28 mouse cellular contexts compared by ENCODE assay signal in the genomic region with DNA sequence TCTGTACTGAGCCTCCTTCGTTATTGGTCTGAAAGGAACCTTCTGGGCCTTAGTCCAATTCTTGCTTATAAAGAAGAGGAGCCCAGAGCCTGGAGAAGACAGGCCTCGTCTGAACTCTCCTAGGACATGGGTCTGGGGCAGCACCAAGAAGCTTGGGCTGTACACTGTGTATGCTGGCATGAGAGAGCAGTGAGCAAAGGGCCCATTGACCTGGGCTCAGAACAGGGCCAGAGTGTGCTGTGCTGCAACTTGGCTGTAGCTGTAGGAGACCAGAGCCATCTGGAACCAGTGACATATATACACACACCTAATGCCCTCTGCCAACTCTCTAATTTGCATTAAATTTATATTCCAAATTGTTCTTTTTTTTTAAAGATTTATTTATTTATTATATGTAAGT.
A peak's percentile ranks its signal among the peaks of the same experiment; 100 is the strongest.
DNase-seq lines count a peak whose midpoint lies in the region; ATAC-seq and TF ChIP-seq lines count a peak whose summit lies in the region.
"Had no signal": no experiment of that assay in that cellular context is flagged by ENCODE, and none has a peak within 500 bp of the region (broad histone marks: within the 10 kb centered on the region; RNA-seq: fewer than 3 reads in every experiment).

No protein-coding gene starts in this region.

- no peak overlapping the region for H3K4me3 ChIP-seq in heart, postnatal 0 days (ENCODE audit: low read depth, low read length)
- no peak overlapping the region for H3K4me3 ChIP-seq in lung, embryonic 15.5 days
- H3K4me3 ChIP-seq: embryonic facial prominence, embryonic 15.5 days; forebrain, embryonic 13.5 days; heart, embryonic 15.5 days; intestine, embryonic 15.5 days; limb, embryonic 10.5 days; limb, embryonic 15.5 days; midbrain, embryonic 10.5 days; midbrain, embryonic 15.5 days had no signal

- no peaks in the 10 kb centered on the region for H3K36me3 ChIP-seq in heart, postnatal 0 days (replicated peaks; ENCODE audit: control insufficient read depth, insufficient read depth, low read length)
- H3K36me3 ChIP-seq in lung, embryonic 15.5 days, result no peaks in the 10 kb centered on the region
- H3K36me3 ChIP-seq: embryonic facial prominence, embryonic 10.5 days; embryonic facial prominence, embryonic 15.5 days; heart, embryonic 15.5 days; intestine, embryonic 15.5 days; limb, embryonic 10.5 days; limb, embryonic 15.5 days; midbrain, embryonic 10.5 days; midbrain, embryonic 15.5 days had no signal

- no peak for TF ChIP-seq EP300 in heart, postnatal 0 days (IDR thresholded peaks at IDR 0.05; ENCODE audit: low read depth)

- TF ChIP-seq CTCF in heart, postnatal 0 days (IDR thresholded peaks at IDR 0.05; ENCODE audit: low read depth), result no peak

- no peak overlapping the region for H3K4me2 ChIP-seq in heart, postnatal 0 days (ENCODE audit: low read depth, low read length)
- H3K4me2 ChIP-seq in lung, embryonic 15.5 days, result no peak overlapping the region
- H3K4me2 ChIP-seq: embryonic facial prominence, embryonic 15.5 days; forebrain, embryonic 13.5 days; heart, embryonic 15.5 days; intestine, embryonic 15.5 days; limb, embryonic 15.5 days; midbrain, embryonic 15.5 days had no signal

- WGBS in heart, postnatal 0 days, result 35% methylated on average over 2 of the region's 2 CpGs
- 32% methylated on average over 2 of the region's 2 CpGs for WGBS in lung, embryonic 15.5 days

- DNase-seq in cerebellum, adult 9-10 months, result peak; percentile 33
- DNase-seq in cerebellum, adult 8-10 months, result no peak
- DNase-seq in heart, postnatal 0 days (ENCODE audit: low spot score), result no peak
- DNase-seq in heart, postnatal 14 days, result no peak
- no peak for DNase-seq in lung, postnatal 36 days
- peak; percentile 39 for DNase-seq in testis, postnatal 10 days (ENCODE audit: low spot score)
- no peak for DNase-seq in testis, postnatal 14 days (ENCODE audit: low spot score)
- DNase-seq: adrenal gland, adult 2 months; cerebellum, postnatal 14 days; gastrocnemius, postnatal 10 days; heart, postnatal 4 days; kidney, adult 2 months; layer of hippocampus, postnatal 36 days; lung, postnatal 10 days; right cerebral cortex, adult 18-20 months had no signal

- H3K27me3 ChIP-seq in heart, postnatal 0 days (ENCODE audit: control insufficient read depth, insufficient read depth, low read length), result no peaks in the 10 kb centered on the region
- no peaks in the 10 kb centered on the region for H3K27me3 ChIP-seq in lung, embryonic 15.5 days
- H3K27me3 ChIP-seq: embryonic facial prominence, embryonic 15.5 days; heart, embryonic 15.5 days; intestine, embryonic 15.5 days; limb, embryonic 15.5 days; midbrain, embryonic 15.5 days had no signal

- 0 out of 2 replicates have a peak overlapping the region, but pooled peaks have one; percentile 15 for H3K27ac ChIP-seq in heart, postnatal 0 days (ENCODE audit: low read depth)
- no peak overlapping the region for H3K27ac ChIP-seq in lung, embryonic 15.5 days
- H3K27ac ChIP-seq: embryonic facial prominence, embryonic 10.5 days; embryonic facial prominence, embryonic 15.5 days; forebrain, embryonic 13.5 days; heart, embryonic 15.5 days; hindbrain, postnatal 0 days; intestine, embryonic 15.5 days; limb, embryonic 10.5 days; limb, embryonic 15.5 days; liver, embryonic 14.5 days; midbrain, embryonic 10.5 days; midbrain, embryonic 15.5 days had no signal

- ATAC-seq in heart, postnatal 0 days (ENCODE audit: insufficient read depth, low read depth), result no peak
- ATAC-seq in lung, embryonic 15.5 days (ENCODE audit: borderline replicate concordance, extremely low read depth, low FRiP score, low TSS enrichment), result 0 out of 2 replicates have a peak, but pooled peaks have one; percentile 45
- ATAC-seq: CD4-positive, CD25-positive, alpha-beta regulatory T cell, adult 4 months; forebrain, embryonic 13.5 days; hindbrain, postnatal 0 days; intestine, embryonic 15.5 days; midbrain, embryonic 15.5 days had no signal

- H3K4me1 ChIP-seq in heart, postnatal 0 days (ENCODE audit: control insufficient read depth, insufficient read depth), result peaks cover 25% of the 10 kb centered on the region
- H3K4me1 ChIP-seq in lung, embryonic 15.5 days, result peaks cover 39% of the 10 kb centered on the region

- intact Hi-C loops in heart, postnatal 14 days (cut with DNase I), result no loop called here

- no peak overlapping the region for H3K9ac ChIP-seq in heart, postnatal 0 days (replicated peaks; ENCODE audit: low read depth, low read length)
- H3K9ac ChIP-seq in lung, embryonic 15.5 days, result no peak overlapping the region
- H3K9ac ChIP-seq: embryonic facial prominence, embryonic 15.5 days; forebrain, embryonic 13.5 days; heart, embryonic 15.5 days; intestine, embryonic 15.5 days; limb, embryonic 15.5 days; liver, embryonic 14.5 days; midbrain, embryonic 15.5 days had no signal

- no peaks in the 10 kb centered on the region for H3K9me3 ChIP-seq in heart, postnatal 0 days (replicated peaks; ENCODE audit: control insufficient read depth, low read length)
- H3K9me3 ChIP-seq in lung, embryonic 15.5 days, result no peaks in the 10 kb centered on the region
- H3K9me3 ChIP-seq: embryonic facial prominence, embryonic 10.5 days; embryonic facial prominence, embryonic 15.5 days; forebrain, embryonic 13.5 days; heart, embryonic 15.5 days; intestine, embryonic 15.5 days; limb, embryonic 10.5 days; limb, embryonic 15.5 days; midbrain, embryonic 10.5 days; midbrain, embryonic 15.5 days had no signal

Comparison
In these comparisons a context has a peak if more than half of its experiments do, and no peak if none do; other contexts are left out.
1. DNase-seq: peak in cerebellum, adult 9-10 months (single experiment) and testis, postnatal 10 days (single experiment); none in cerebellum, adult 8-10 months (single experiment), heart, postnatal 0 days (single experiment), heart, postnatal 14 days (0 of 2), lung, postnatal 36 days (single experiment) and testis, postnatal 14 days (single experiment).